Mouse (Mus musculus) bone marrow, adult 2 months (tissue): ENCODE results near the gene Samd10.

ENCODE experiments used
- CTCF ChIP-seq: fragments of 200-500 bp; IDR thresholded peaks from 2 replicates; pipeline ENCODE4 v1.5.1; 2011; ENCODE audit warnings: low read length, control low read depth; ENCODE audit not compliant: control insufficient read depth, insufficient read depth
- POLR2A ChIP-seq: fragments of 200-500 bp; IDR thresholded peaks from 2 replicates; pipeline ENCODE4 v1.6.1; 2011; ENCODE audit warnings: low read depth, mild to moderate bottlenecking, control low read depth, low read length, borderline replicate concordance; ENCODE audit not compliant: control insufficient read depth

- TF ChIP-seq CTCF (peak; percentile 66), POLR2A (no peak)
Measured at GRCm38 (mm10) chr2:181644361-181644760, 45.3 kb upstream of the Samd10 start.
